Mouse (Mus musculus) cortical plate, adult 2 months (tissue): ENCODE measurements around the gene Polr3e.

ENCODE experiments used
- CTCF ChIP-seq: fragments of 200-500 bp; IDR thresholded peaks from 2 replicates; pipeline ENCODE4 v1.5.1; 2011; ENCODE audit warnings: mild to moderate bottlenecking, control low read depth, low read length; ENCODE audit not compliant: insufficient read depth; ENCODE audit errors: extremely low read depth
- POLR2A ChIP-seq: fragments of 200-500 bp; IDR thresholded peaks from 2 replicates; pipeline ENCODE4 v1.6.1; 2011; ENCODE audit warnings: mild to moderate bottlenecking, low read length, control low read depth; ENCODE audit not compliant: insufficient read depth; ENCODE audit errors: extremely low read depth

- TF ChIP-seq POLR2A (no peak), CTCF (no peak)
Measured at GRCm38 (mm10) chr7:120982968-120983367, 65.4 kb downstream of the Polr3e start.
